ENCODE assay signal across 19 mouse cellular contexts in genomic region chr1:86268492-86269189, GRCm38 (mm10). TPM values are rescaled to one million over a fixed set of nuclear protein-coding genes. Genes with fewer than 3 reads are reported as not detected.
DNase-seq lines count a peak whose midpoint lies in the region; ATAC-seq and TF ChIP-seq lines count a peak whose summit lies in the region.
"Had no signal": no experiment of that assay in that cellular context is flagged by ENCODE, and none has a peak within 500 bp of the region (broad histone marks: within the 10 kb centered on the region; RNA-seq: fewer than 3 reads in every experiment).

No protein-coding gene starts in this region.

- H3K9ac ChIP-seq in liver, postnatal 0 days (replicated peaks), result no peak overlapping the region
- no peak overlapping the region for H3K9ac ChIP-seq in hindbrain, postnatal 0 days (replicated peaks; ENCODE audit: low read length)
- H3K9ac ChIP-seq: limb, embryonic 13.5 days had no signal

- H3K4me1 ChIP-seq in liver, postnatal 0 days (ENCODE audit: insufficient read depth), result peaks cover 19% of the 10 kb centered on the region
- peaks cover 18% of the 10 kb centered on the region for H3K4me1 ChIP-seq in thymus, adult 2 months (replicated peaks; ENCODE audit: control insufficient read depth, insufficient read depth, low read length)
- no peaks in the 10 kb centered on the region for H3K4me1 ChIP-seq in hindbrain, postnatal 0 days (ENCODE audit: insufficient read depth, low read length)
- H3K4me1 ChIP-seq: limb, embryonic 13.5 days had no signal

- peak; percentile 49; the same call in 1 of the 2 replicates for TF ChIP-seq EP300 in liver, postnatal 0 days (IDR thresholded peaks at IDR 0.05; ENCODE audit: low read depth)

- DNase-seq in Patski (ENCODE audit: low read depth, low spot score), result no peak
- peak; percentile 52 for DNase-seq in liver
- no peak for DNase-seq in liver, postnatal 0 days
- no peak for DNase-seq in layer of hippocampus, adult 18-20 months (ENCODE audit: low spot score in 2 of 2)
- DNase-seq in thymus, adult 2 months, result no peak
- DNase-seq in right cerebral cortex, postnatal 10 days (ENCODE audit: low spot score in 2 of 2), result no peak
- no peak for DNase-seq in hindbrain, postnatal 0 days (ENCODE audit: low spot score)
- DNase-seq: cerebellum, adult 8-10 months; kidney, adult 18-20 months; kidney, postnatal 25 days; midbrain, embryonic 14.5 days; right cerebral cortex, postnatal 14 days; thymus, postnatal 36 days had no signal

- H3K27me3 ChIP-seq in C2C12 (ENCODE audit: control insufficient read depth, insufficient read depth, insufficient read length), result no peaks in the 10 kb centered on the region
- no peaks in the 10 kb centered on the region for H3K27me3 ChIP-seq in Patski
- H3K27me3 ChIP-seq in liver, postnatal 0 days (ENCODE audit: insufficient read depth, low read length), result no peaks in the 10 kb centered on the region
- H3K27me3 ChIP-seq in thymus, adult 2 months (ENCODE audit: control insufficient read depth, insufficient read depth, low read length), result no peaks in the 10 kb centered on the region
- no peaks in the 10 kb centered on the region for H3K27me3 ChIP-seq in hindbrain, postnatal 0 days (ENCODE audit: insufficient read depth, low read length)
- H3K27me3 ChIP-seq: limb, embryonic 13.5 days had no signal

- ATAC-seq in Patski, result peak; percentile 38
- peak; percentile 80 for ATAC-seq in liver, postnatal 0 days
- no peak for ATAC-seq in hindbrain, postnatal 0 days
- ATAC-seq: hindbrain, embryonic 16.5 days had no signal

- in situ Hi-C loops in Patski (cut with MboI; ENCODE audit: low pct_unique_long_range_greater_than_20kb), result no loop called here

- no peaks in the 10 kb centered on the region for H3K79me3 ChIP-seq in C2C12 (ENCODE audit: low read depth)

- H3K4me2 ChIP-seq in liver, postnatal 0 days (ENCODE audit: low read depth, low read length), result peak overlapping the region; percentile 6; the same call in 1 of the 2 replicates
- no peak overlapping the region for H3K4me2 ChIP-seq in hindbrain, postnatal 0 days (ENCODE audit: low read depth, low read length)
- H3K4me2 ChIP-seq: limb, embryonic 13.5 days had no signal

- no peaks in the 10 kb centered on the region for H3K36me3 ChIP-seq in C2C12 (ENCODE audit: control insufficient read depth, insufficient read depth)
- H3K36me3 ChIP-seq in liver, postnatal 0 days (replicated peaks; ENCODE audit: insufficient read depth, low read length), result no peaks in the 10 kb centered on the region
- no peaks in the 10 kb centered on the region for H3K36me3 ChIP-seq in thymus, adult 2 months (ENCODE audit: control insufficient read depth, insufficient read depth, low read length)
- H3K36me3 ChIP-seq in hindbrain, postnatal 0 days (ENCODE audit: insufficient read depth, low read length), result no peaks in the 10 kb centered on the region
- H3K36me3 ChIP-seq: forebrain, embryonic 10.5 days; limb, embryonic 13.5 days had no signal

- no peak overlapping the region for H3ac ChIP-seq in C2C12 (ENCODE audit: control insufficient read depth, insufficient read length, low read depth)

- POLR2A ChIA-PET in Patski (lab: Charles Lee), result interaction anchor here (0.6 kb wide), 1 partner anchor 310 kb away, joined by 4 read pairs; no protein-coding TSS in a partner anchor

- TF ChIP-seq CTCF in C2C12 (IDR thresholded peaks at IDR 0.05; ENCODE audit: control insufficient read depth, insufficient read depth, insufficient read length) (no peak), Patski (IDR thresholded peaks at IDR 0.05) (no peak)
- TF ChIP-seq CTCF in liver, postnatal 0 days (IDR thresholded peaks at IDR 0.05; ENCODE audit: low read depth), result no peak
- no peak for TF ChIP-seq CTCF in thymus, adult 2 months (IDR thresholded peaks at IDR 0.05; ENCODE audit: borderline replicate concordance, control insufficient read depth, extremely low read depth, insufficient read depth, low read length, poor library complexity)
- TF ChIP-seq CTCF in hindbrain, postnatal 0 days (IDR thresholded peaks at IDR 0.05; ENCODE audit: low read depth), result no peak

- no peaks in the 10 kb centered on the region for H3K79me2 ChIP-seq in C2C12 (ENCODE audit: control insufficient read depth, insufficient read depth)

- no peak for TF ChIP-seq POLR2A in thymus, adult 2 months (IDR thresholded peaks at IDR 0.05; ENCODE audit: control insufficient read depth, extremely low read depth, insufficient read depth, low read length, poor library complexity)

- CTCF ChIA-PET in Patski (lab: Charles Lee), result interaction anchor here (1.6 kb wide), 1 partner anchor 54 kb away, joined by 3 read pairs; no protein-coding TSS in a partner anchor

- no peaks in the 10 kb centered on the region for H3K9me3 ChIP-seq in liver, postnatal 0 days (ENCODE audit: low read length)
- H3K9me3 ChIP-seq in hindbrain, postnatal 0 days (ENCODE audit: low read length), result no peaks in the 10 kb centered on the region
- H3K9me3 ChIP-seq: forebrain, embryonic 10.5 days; limb, embryonic 13.5 days had no signal

- WGBS in liver, postnatal 0 days (ENCODE audit: insufficient replicate concordance), result 58% methylated on average over 9 of the region's 9 CpGs
- WGBS in thymus, adult 2 months, result 89% methylated on average over 9 of the region's 9 CpGs
- WGBS in hindbrain, postnatal 0 days, result 85% methylated on average over 9 of the region's 9 CpGs

- no peak overlapping the region for H3K4me3 ChIP-seq in C2C12 (ENCODE audit: insufficient read depth, poor library complexity, severe bottlenecking)
- no peak overlapping the region for H3K4me3 ChIP-seq in liver, postnatal 0 days (ENCODE audit: low read depth, low read length)
- no peak overlapping the region for H3K4me3 ChIP-seq in thymus, adult 2 months (ENCODE audit: control insufficient read depth, insufficient read depth, low read length)
- no peak overlapping the region for H3K4me3 ChIP-seq in hindbrain, postnatal 0 days (ENCODE audit: low read length)
- H3K4me3 ChIP-seq: forebrain, embryonic 10.5 days; limb, embryonic 13.5 days had no signal

- peak overlapping the region; percentile 55; the same call in 1 of the 2 replicates for H3K27ac ChIP-seq in liver, postnatal 0 days (ENCODE audit: low read depth)
- no peak overlapping the region for H3K27ac ChIP-seq in thymus, adult 2 months (ENCODE audit: control insufficient read depth, insufficient read depth, low read length)
- H3K27ac ChIP-seq in hindbrain, postnatal 0 days, result no peak overlapping the region
- H3K27ac ChIP-seq: forebrain, embryonic 10.5 days; limb, embryonic 13.5 days; macrophage had no signal

TF ChIP-seq in C2C12, 6 proteins besides CTCF, POLR2A, EP300 and RAD21:
- TF ChIP-seq MYOD1 (IDR thresholded peaks at IDR 0.05; ENCODE audit: control insufficient read depth, insufficient read length, low read depth), result peak; percentile 14
- TF ChIP-seq CEBPB (IDR thresholded peaks at IDR 0.05; ENCODE audit: low read depth), result no peak
- no peak for TF ChIP-seq USF1 (IDR thresholded peaks at IDR 0.05; ENCODE audit: low read depth)
- no peak for TF ChIP-seq FOSL1 (IDR thresholded peaks at IDR 0.05; ENCODE audit: insufficient read depth, low read length, poor library complexity, severe bottlenecking)
- no peak for TF ChIP-seq MAX (IDR thresholded peaks at IDR 0.05)
- TF ChIP-seq MYOG (IDR thresholded peaks at IDR 0.05; ENCODE audit: control insufficient read depth, extremely low read depth, insufficient read length), result no peak

RNA-seq across cellular contexts. Expression of gene B3gnt7, which starts 34.0 kb away (rescaled TPM):
- polyA plus RNA-seq in C2C12 (2012; fragmentation: generic; extraction: Trizol) (not detected), Patski (2021) (0.14 TPM)
- polyA plus RNA-seq in liver, postnatal 0 days (2015; fragmentation: Nextera tagmentation; extraction: Ambion mirVana), result 0.46 and 1.0 TPM in 2 replicates
- total RNA-seq in layer of hippocampus, adult 18-20 months (2021), result under 1 TPM; 0.76 to 0.89 TPM
- polyA plus RNA-seq in thymus, adult 2 months (2012; rRNA removed), result 1.4 and 1.5 TPM in 2 replicates
- total RNA-seq in hindbrain, postnatal 0 days (2014; rRNA removed), result 12.6 and 14.1 TPM in 2 replicates
- polyA plus RNA-seq in hindbrain, postnatal 0 days (2015; fragmentation: Nextera tagmentation; extraction: Ambion mirVana), result 8.7 and 9.2 TPM in 2 replicates
- total RNA-seq: gastrocnemius, adult 18-20 months had no signal
